Mouse (Mus musculus) natural killer cell, adult 2 months (primary cell): ENCODE results near the gene Pif1.
A peak's percentile ranks its signal among the peaks of the same experiment; 100 is the strongest.

Experiments
- DNase-seq, 2 experiments: peaks; one replicate each; pipeline ENCODE4 v3.0.0; 2022; ENCODE audit warnings: low spot score in 2 of 2

Pif1 gene

DNA sequence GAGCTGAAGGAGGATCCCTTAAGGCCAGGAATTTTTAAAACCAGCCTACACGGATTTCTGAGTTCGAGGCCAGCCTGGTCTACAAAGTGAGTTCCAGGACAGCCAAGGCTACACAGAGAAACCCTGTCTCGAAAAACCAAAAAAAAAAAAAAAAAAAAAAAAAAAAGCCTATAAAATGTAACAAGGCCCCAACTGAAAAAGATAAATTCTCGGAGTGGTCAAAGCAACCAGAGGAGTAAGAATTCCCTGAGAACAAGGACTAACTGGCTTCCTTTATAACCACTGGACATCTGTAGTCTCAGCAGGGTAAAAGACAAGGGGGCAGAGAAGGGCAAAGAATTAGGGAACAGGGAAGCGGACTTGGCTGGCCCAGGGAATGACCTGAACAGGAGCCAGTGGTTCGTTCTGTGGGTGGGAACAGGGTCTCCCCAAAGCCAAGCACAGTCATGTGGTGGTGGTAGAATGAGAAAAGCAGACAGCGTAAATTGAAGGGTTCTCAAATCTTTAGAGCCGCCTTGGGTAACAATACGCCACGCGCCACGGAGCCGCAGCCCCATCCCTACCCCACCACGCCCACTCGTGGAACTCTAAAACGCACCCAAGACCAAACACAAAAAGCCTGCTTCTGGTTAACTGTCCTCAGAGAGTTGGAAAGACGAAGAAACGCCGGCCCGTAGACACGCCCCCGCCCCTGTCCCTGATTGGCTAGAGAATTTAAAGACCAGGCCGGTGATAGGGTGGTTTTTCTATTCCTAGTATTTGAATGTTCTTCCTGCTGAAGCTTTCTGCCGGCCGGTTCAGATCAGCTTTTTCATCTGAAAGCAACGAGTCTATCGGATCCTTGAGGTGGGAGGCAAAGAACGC is at the start of gene Pif1:
Gene Pif1, plus strand, starts transcription at position 755 of the 864 bp plus-strand sequence.
- peak; percentile 62 to 68 for DNase-seq

GRCm38 (mm10) chr9:65537901-65538630 is 48.9 kb upstream of the Pif1 start:
- DNase-seq, result no peak

DNA sequence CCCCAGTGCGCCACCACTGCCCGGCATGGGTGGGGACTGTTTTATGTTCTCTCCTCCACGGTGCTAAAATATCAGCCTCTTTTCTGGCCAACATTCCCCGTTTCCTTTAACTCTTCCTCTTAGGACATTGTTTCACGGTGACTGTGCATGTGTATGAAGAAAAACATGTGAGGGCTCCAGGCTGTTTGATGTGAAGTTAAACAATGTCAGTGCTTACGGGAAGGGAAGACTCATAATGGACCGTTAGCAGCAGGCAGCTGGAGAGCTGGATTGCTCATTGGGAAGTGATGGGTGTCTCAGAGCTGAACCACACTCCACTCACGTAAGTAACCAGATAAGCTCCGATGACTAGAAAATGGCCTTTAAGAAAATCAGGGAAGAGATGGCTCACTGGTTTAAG is 47.3 kb upstream of the Pif1 start:
- DNase-seq, result no peak

- DNase-seq, result peak; percentile 91 to 92
These were observed 45.6 kb upstream of the Pif1 start for GRCm38 (mm10) chr9:65541126-65542068.

DNA sequence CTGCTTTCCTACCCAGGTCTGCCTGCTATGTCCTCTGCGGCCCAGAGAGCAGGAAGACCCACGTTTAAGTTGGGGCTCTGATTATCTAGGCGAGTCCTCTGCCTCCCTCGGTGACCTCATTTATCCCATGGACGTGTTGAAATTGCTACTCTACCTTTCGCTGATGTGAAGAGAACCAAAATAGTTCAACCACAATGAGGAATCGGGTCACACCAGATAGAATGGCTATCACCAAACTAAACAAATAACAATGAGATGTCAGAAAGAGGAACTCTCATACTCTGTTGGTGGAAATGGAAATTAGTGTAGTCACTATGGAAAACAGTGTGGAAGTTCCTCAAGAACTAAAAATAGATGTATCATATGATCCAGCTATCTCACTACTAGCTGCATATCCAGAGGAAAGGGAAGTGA is 44.8 kb upstream of the Pif1 start:
- DNase-seq, result no peak

GRCm38 (mm10) chr9:65545635-65546412 is 41.1 kb upstream of the Pif1 start:
- peak in 1 of 2 experiments; percentile 55 for DNase-seq

GRCm38 (mm10) chr9:65546413-65546695 is 40.6 kb upstream of the Pif1 start:
- peak; percentile 45 to 65 for DNase-seq

DNA sequence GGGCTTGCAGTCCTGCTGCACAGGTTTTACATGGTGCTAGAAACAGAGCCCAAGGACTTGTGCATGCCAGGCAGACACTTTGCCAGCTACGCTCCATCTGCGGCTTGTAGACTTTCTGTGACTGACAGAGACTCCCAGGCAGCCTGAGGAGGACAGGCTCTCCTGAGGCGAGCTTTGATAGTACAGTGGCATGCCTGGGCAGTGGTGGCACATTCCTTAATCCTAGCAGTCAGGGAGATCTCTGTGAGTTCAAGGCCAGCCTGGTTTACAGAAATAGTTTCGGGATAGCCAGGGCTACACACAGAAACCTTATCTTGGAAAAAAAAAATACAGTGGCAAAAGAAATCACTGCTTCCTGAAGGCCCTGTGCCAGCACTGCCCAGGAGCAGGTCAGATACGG is 39.8 kb upstream of the Pif1 start:
- no peak for DNase-seq

DNA sequence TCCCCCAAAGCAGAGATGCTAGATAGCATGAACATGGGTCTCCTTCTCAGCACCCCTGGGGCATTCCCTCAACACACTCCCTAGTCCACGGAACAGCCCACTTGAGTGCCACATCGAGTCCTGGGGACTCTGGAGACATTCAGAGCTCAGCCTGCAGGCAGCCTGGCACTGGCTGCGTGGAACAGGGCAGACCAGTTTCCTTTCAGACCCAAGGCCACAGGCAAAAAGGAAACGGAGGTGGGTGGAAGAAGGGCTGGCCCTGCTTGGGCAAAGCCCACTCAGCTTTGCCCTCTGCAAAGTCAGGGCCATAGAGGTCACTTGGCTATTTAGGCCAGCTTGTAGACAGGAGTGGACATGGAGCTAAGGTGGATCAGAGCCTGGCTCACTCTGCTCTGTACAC is 39.1 kb upstream of the Pif1 start:
- no peak for DNase-seq

- no peak for DNase-seq
These were observed 38.6 kb upstream of the Pif1 start for GRCm38 (mm10) chr9:65548311-65548710.

GRCm38 (mm10) chr9:65549139-65549538 is 37.8 kb upstream of the Pif1 start:
- no peak for DNase-seq

GRCm38 (mm10) chr9:65549643-65550042 is 37.3 kb upstream of the Pif1 start:
- DNase-seq, result no peak

GRCm38 (mm10) chr9:65550079-65550831 is 36.7 kb upstream of the Pif1 start:
- peak in 1 of 2 experiments; percentile 58 for DNase-seq

DNA sequence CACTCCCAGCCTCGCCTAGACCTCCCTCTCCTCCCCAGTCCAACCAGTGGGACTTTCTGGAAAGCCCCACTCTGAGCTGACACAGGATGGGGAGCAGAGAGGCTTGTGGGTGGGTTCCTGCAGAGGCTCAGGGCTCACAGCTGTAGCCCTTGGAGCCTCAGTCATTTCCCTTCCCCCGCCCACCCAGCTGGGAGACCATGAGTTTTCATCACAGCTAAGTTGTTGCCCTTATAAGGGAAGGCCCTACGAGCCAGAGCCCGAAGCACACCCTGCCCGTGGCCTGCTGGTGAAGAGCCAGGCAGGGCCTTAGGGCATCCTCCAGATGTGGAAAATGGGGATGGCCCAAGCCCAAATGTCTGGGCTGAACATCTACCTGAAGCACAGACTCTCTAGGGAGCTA is 35.9 kb upstream of the Pif1 start:
- DNase-seq, result peak; percentile 82 to 83

DNA sequence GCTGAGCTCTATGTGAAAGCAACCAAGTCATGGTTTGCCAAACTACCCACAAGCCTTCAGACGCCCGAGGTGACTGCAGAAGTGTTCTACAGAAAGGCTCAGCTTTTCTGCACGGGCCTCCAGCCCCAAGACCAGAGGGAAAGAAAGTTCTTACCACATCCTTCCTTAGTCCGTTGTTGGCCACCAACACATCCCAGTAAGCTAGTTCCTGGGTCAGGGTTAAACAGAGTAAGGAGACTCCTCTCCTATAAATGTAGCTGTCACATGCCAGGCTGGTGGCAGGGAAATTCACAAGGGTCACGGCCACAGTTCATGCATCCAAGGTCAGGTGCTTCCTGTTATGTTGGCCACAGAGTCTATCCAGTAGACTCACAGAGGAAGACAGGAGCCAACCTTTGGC is 34.8 kb upstream of the Pif1 start:
- peak in 1 of 2 experiments; percentile 50 for DNase-seq

DNA sequence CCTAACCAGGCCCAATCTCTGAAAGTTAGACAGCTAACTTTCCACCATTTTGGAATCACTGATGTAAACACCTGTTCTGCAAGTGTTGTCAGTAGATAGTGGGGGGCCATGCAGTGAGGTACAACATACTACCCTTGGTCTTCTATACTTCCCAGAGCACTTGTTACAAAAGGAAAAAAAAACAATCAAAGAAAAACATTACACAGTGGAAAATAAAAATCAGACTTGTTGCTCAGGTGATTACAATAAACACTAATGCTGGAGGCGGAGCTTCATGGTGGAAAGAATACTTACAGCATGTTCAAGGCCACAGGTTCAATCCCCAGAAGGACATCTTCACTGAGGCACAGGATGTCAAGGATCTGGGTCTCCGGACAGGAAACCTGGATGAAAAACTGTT is 34.2 kb upstream of the Pif1 start:
- DNase-seq, result no peak

DNA sequence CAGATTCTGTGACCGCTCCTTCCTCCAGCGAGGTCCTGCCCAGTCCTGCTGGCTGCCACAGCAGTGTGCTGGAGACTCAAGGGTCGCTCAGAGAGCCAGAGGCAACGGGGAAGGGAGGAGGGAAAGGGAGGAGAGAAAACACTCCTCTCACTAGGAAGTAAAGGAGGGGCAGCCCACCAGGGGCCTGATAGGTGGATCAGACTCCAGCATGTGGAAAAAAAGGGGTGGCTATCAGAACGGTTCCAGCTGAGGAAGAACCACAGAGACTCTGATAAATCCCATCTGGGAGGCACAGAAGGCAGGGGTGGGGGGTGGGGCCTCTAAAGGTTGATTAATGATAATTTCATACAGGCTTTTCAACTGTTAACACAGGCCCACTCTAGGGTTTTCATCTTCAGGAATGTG is 32.0 kb upstream of the Pif1 start:
- no peak for DNase-seq

DNA sequence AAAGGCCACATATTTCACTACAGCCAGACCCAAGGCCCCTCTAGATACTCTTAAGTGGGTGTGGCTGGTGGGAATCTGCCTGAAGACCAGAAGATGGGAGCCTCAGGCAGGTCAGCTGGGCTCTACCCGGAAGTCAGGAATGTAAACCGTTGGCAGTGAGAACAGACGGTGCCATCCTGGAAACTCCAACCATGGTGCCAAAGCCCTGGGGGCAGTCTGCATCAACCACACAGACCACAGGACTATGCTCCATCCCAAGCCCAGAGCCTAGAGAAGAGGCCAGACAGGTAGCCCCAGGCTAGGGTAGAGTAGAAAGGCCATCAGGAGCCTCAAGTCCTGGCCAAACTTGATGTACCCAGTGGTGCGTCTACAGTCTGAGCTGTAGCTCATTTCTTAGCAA is 31.3 kb upstream of the Pif1 start:
- DNase-seq, result no peak

DNA sequence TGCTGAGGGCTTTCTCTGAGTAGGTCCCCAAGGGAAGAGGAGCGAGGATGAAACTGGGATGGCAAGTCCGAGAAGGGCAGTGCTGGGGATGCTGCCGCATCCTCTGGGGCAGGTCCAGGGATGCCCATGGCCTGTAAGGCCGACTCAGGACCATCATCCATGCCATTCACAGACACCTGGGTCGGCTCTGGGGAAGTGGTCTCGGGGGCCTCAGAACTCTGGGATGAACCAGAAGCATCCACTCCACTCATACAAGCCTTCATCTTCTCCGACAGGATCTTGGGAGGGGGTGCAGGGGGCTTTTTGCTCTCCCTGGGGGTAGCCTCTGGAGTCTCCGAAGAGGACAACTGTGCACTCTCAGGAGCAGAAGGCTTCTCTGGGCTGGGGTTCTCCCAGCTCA is 30.6 kb upstream of the Pif1 start:
- DNase-seq, result no peak

DNA sequence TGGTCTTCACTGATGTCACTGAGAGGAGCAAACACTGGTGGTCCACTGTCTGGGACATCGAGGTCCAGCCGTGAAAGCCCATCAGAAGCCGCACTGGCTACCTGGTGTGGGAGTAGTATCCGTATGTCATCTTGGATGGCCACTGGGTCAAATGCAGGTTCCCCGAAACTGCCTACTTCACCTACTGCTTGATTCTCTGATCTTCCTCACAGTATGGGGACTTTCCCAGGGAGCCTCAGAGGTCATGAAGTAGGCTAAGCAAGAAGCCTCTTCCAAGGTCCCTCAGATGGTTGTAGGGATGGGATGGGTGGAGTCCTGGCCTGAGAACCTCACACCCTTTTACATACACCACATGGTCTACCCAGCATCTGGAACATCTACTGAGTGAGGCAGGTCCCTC is 30.0 kb upstream of the Pif1 start:
- DNase-seq, result no peak

DNA sequence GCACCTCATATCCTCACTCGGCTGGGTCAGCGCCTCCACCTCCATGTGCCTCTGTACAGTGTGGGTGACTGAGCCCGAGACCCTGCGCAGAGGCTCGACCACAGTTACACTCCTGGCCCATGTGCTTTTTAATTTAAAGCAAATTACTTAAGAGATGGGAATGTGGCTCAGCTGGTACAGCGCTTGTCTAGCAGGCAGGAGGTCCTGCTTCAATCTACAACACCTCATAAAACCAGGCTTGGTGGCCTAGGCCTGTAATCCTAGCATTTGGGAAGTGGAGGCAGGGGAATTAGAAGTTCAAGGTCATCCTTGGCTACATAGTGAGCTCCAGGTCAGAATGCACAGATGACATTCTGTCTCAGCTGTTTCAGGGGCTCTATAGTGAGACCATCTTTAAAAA is 28.2 kb upstream of the Pif1 start:
- no peak for DNase-seq
